Mouse (Mus musculus): ENCODE data around the gene Dnajb14.
A peak's percentile ranks its signal among the peaks of the same experiment; 100 is the strongest.
"Not testable (repeated sequence)": the region's sequence is repeated elsewhere in the genome, so short reads cannot be mapped to it uniquely, and the experiment has no call there.

The Dnajb14 gene

GRCm38 (mm10) chr3:137952225-137952913, 84.9 kb downstream of the Dnajb14 start:
- no peak for DNase-seq (ENCODE audit: low read depth in 2 of 2, low spot score in 2 of 2)

GRCm38 (mm10) chr3:137952914-137953880, 85.7 kb downstream of the Dnajb14 start:
- peak; percentile 24 to 30 for DNase-seq (ENCODE audit: low read depth in 2 of 2, low spot score in 2 of 2)

- DNase-seq (ENCODE audit: low read depth in 2 of 2, low spot score in 2 of 2), result no peak
Observed at GRCm38 (mm10) chr3:137954256-137954916, 86.9 kb downstream of the Dnajb14 start.

GRCm38 (mm10) chr3:137955560-137956081, 88.1 kb downstream of the Dnajb14 start:
- no peak for DNase-seq (ENCODE audit: low read depth in 2 of 2, low spot score in 2 of 2)

GRCm38 (mm10) chr3:137957864-137958263, 90.4 kb downstream of the Dnajb14 start:
- no peak for DNase-seq (ENCODE audit: low read depth in 2 of 2, low spot score in 2 of 2)

GRCm38 (mm10) chr3:137958352-137958751, 90.9 kb downstream of the Dnajb14 start:
- no peak for DNase-seq (ENCODE audit: low read depth in 2 of 2, low spot score in 2 of 2)

GRCm38 (mm10) chr3:137959456-137959855, 92.0 kb downstream of the Dnajb14 start:
- DNase-seq (ENCODE audit: low read depth in 2 of 2, low spot score in 2 of 2), result no peak

GRCm38 (mm10) chr3:137961736-137962385, 94.4 kb downstream of the Dnajb14 start:
- DNase-seq (ENCODE audit: low read depth in 2 of 2, low spot score in 2 of 2), result no peak

GRCm38 (mm10) chr3:137963508-137963907, 96.0 kb downstream of the Dnajb14 start:
- DNase-seq (ENCODE audit: low read depth in 2 of 2, low spot score in 2 of 2), result no peak

GRCm38 (mm10) chr3:137964014-137964413, 96.5 kb downstream of the Dnajb14 start:
- DNase-seq (ENCODE audit: low read depth in 2 of 2, low spot score in 2 of 2), result not testable (repeated sequence)

Measured in CD8-positive naive resting alpha-beta T cell, adult 2 months (primary cell).